Mouse (Mus musculus): ENCODE results near the gene Ctsa. TPM values are rescaled to one million over a fixed set of nuclear protein-coding genes. Genes with fewer than 3 reads are reported as not detected.
A peak's percentile ranks its signal among the peaks of the same experiment; 100 is the strongest.

Ctsa gene
- 202 TPM for polyA plus RNA-seq (2012; fragmentation: generic; extraction: Trizol)

- TF ChIP-seq MYOG (IDR thresholded peaks at IDR 0.05; ENCODE audit: control insufficient read depth in 1 of 3, insufficient read depth in 1 of 3, insufficient read length in 2 of 3, low read depth in 2 of 3), result peak in 2 of 3 experiments; percentile 10 to 25
- TF ChIP-seq POLR2AphosphoS2 (IDR thresholded peaks at IDR 0.05; ENCODE audit: insufficient read length, low read depth), result peak; percentile 58
- TF ChIP-seq MYOD1 (IDR thresholded peaks at IDR 0.05; ENCODE audit: control insufficient read depth in 1 of 3, insufficient read length in 2 of 3, low read depth in 2 of 3), result peak in 1 of 3 experiments; percentile 48
- TF ChIP-seq POLR2A (IDR thresholded peaks at IDR 0.05; ENCODE audit: insufficient read length, low read depth), result peak; percentile 37
- no peak for TF ChIP-seq E2F4 (IDR thresholded peaks at IDR 0.05; ENCODE audit: insufficient read depth)
- no peaks in the 10 kb centered on the region for H3K27me3 ChIP-seq (ENCODE audit: control insufficient read depth, insufficient read depth, insufficient read length)
- H3K79me2 ChIP-seq (ENCODE audit: control insufficient read depth, insufficient read depth), result no peaks in the 10 kb centered on the region
- H3K4me2 ChIP-seq (ENCODE audit: low read depth), result peak within 1 kb of the TSS; percentile 92
- H3K36me3 ChIP-seq (ENCODE audit: control insufficient read depth, insufficient read depth), result no peaks in the 10 kb centered on the region
- H3K4me3 ChIP-seq, result peak within 1 kb of the TSS; percentile 74
- peak within 1 kb of the TSS; percentile 18 for H3ac ChIP-seq (ENCODE audit: control insufficient read depth, insufficient read length)
Observed at GRCm38 (mm10) chr2:164832748-164833301, at the start of gene Ctsa. Gene Ctsa, plus strand, starts transcription at chr2:164832873.

GRCm38 (mm10) chr2:164783926-164784581 is 48.6 kb upstream of the Ctsa start:
- no peak for TF ChIP-seq REST (IDR thresholded peaks at IDR 0.05; ENCODE audit: insufficient read depth, insufficient read length)
- TF ChIP-seq E2F4 (IDR thresholded peaks at IDR 0.05; ENCODE audit: insufficient read depth), result no peak

GRCm38 (mm10) chr2:164784869-164785420 is 47.7 kb upstream of the Ctsa start:
- TF ChIP-seq POLR2AphosphoS2 (IDR thresholded peaks at IDR 0.05; ENCODE audit: insufficient read length, low read depth) (no peak), TCF12 (IDR thresholded peaks at IDR 0.05; ENCODE audit: insufficient read depth, poor library complexity, severe bottlenecking) (no peak), E2F4 (IDR thresholded peaks at IDR 0.05; ENCODE audit: insufficient read depth) (no peak), USF1 (IDR thresholded peaks at IDR 0.05; ENCODE audit: low read depth) (no peak), TCF3 (IDR thresholded peaks at IDR 0.05; ENCODE audit: insufficient read length, low read depth) (no peak), REST (IDR thresholded peaks at IDR 0.05; ENCODE audit: insufficient read depth, insufficient read length) (no peak), POLR2A (IDR thresholded peaks at IDR 0.05; ENCODE audit: insufficient read length, low read depth) (no peak), SRF (IDR thresholded peaks at IDR 0.05; ENCODE audit: control insufficient read depth, insufficient read length, low read depth) (no peak), MYOG (IDR thresholded peaks at IDR 0.05; ENCODE audit: control insufficient read depth in 1 of 3, insufficient read depth in 1 of 3, insufficient read length in 2 of 3, low read depth in 2 of 3) (no peak), MYOD1 (IDR thresholded peaks at IDR 0.05; ENCODE audit: control insufficient read depth in 1 of 3, insufficient read length in 2 of 3, low read depth in 2 of 3) (no peak), CEBPB (IDR thresholded peaks at IDR 0.05; ENCODE audit: insufficient read depth, poor library complexity, severe bottlenecking) (no peak), MAX (IDR thresholded peaks at IDR 0.05; ENCODE audit: low read depth) (no peak)
- Histone ChIP-seq H3K27me3 (ENCODE audit: control insufficient read depth, insufficient read depth, insufficient read length) (no peaks in the 10 kb centered on the region), H3ac (ENCODE audit: control insufficient read depth, insufficient read length) (peak overlapping the region; percentile 70), H3K36me3 (ENCODE audit: control insufficient read depth, insufficient read depth) (peaks cover 10% of the 10 kb centered on the region), H3K4me3 (peak overlapping the region; percentile 46), H3K4me2 (ENCODE audit: low read depth) (peak overlapping the region; percentile 98), H3K79me2 (ENCODE audit: control insufficient read depth, insufficient read depth) (no peaks in the 10 kb centered on the region)

More at GRCm38 (mm10) chr2:164783926-164784581, 48.6 kb upstream of the Ctsa start:
- peaks cover 10% of the 10 kb centered on the region for H3K36me3 ChIP-seq (ENCODE audit: control insufficient read depth, insufficient read depth)
- no peak overlapping the region for H3K4me2 ChIP-seq (ENCODE audit: low read depth)
- H3ac ChIP-seq (ENCODE audit: control insufficient read depth, insufficient read length), result no peak overlapping the region
- no peaks in the 10 kb centered on the region for H3K27me3 ChIP-seq (ENCODE audit: control insufficient read depth, insufficient read depth, insufficient read length)
- no peaks in the 10 kb centered on the region for H3K79me2 ChIP-seq (ENCODE audit: control insufficient read depth, insufficient read depth)
- H3K4me3 ChIP-seq, result peak overlapping the region; percentile 46

GRCm38 (mm10) chr2:164785481-164786387 is 46.9 kb upstream of the Ctsa start, which contains the start of gene Snx21:
Gene Snx21, plus strand, starts transcription at chr2:164785823.
- peak within 1 kb of the TSS; percentile 46 for H3K4me3 ChIP-seq

More at GRCm38 (mm10) chr2:164785481-164786387, 46.9 kb upstream of the Ctsa start, which contains the start of gene Snx21:
- H3K4me2 ChIP-seq (ENCODE audit: low read depth), result peak within 1 kb of the TSS; percentile 98
- no peaks in the 10 kb centered on the region for H3K79me2 ChIP-seq (ENCODE audit: control insufficient read depth, insufficient read depth)
- TF ChIP-seq MYOD1 (IDR thresholded peaks at IDR 0.05; ENCODE audit: control insufficient read depth in 1 of 3, insufficient read length in 2 of 3, low read depth in 2 of 3), result peak in 1 of 3 experiments; percentile 3
- no peak for TF ChIP-seq REST (IDR thresholded peaks at IDR 0.05; ENCODE audit: insufficient read depth, insufficient read length)
- peak; percentile 84 for TF ChIP-seq POLR2A (IDR thresholded peaks at IDR 0.05; ENCODE audit: insufficient read length, low read depth)
- peak; percentile 81 for TF ChIP-seq POLR2AphosphoS2 (IDR thresholded peaks at IDR 0.05; ENCODE audit: insufficient read length, low read depth)
- peaks cover 10% of the 10 kb centered on the region for H3K36me3 ChIP-seq (ENCODE audit: control insufficient read depth, insufficient read depth)
- H3ac ChIP-seq (ENCODE audit: control insufficient read depth, insufficient read length), result peak within 1 kb of the TSS; percentile 70
- no peaks in the 10 kb centered on the region for H3K27me3 ChIP-seq (ENCODE audit: control insufficient read depth, insufficient read depth, insufficient read length)

All from myocyte (in vitro differentiated cells).